Mouse (Mus musculus): Measurements from ENCODE around the gene Ptprh. TPM values are rescaled to one million over a fixed set of nuclear protein-coding genes. Genes with fewer than 3 reads are reported as not detected.

Gene Ptprh
- polyA plus RNA-seq, 1 experiment from 2014 or later: 0.04 TPM

GRCm38 (mm10) chr7:4630198-4630597, 26.4 kb upstream of the Ptprh start:
- Histone ChIP-seq H3K4me3 (peak overlapping the region; percentile 32), H3K9ac (no peak overlapping the region), H3K9me3 (no peaks in the 10 kb centered on the region), H3K4me1 (no peaks in the 10 kb centered on the region), H3K36me3 (peaks cover 68% of the 10 kb centered on the region), H3K4me2 (peak overlapping the region; percentile 55), H3K27me3 (replicated peaks) (no peaks in the 10 kb centered on the region), H3K27ac (replicated peaks) (peak overlapping the region; percentile 55)
- WGBS: 35% methylated on average over 1 of the region's 1 CpGs
- ATAC-seq (ENCODE audit: extremely low read depth, insufficient number of reproducible peaks, low FRiP score, low TSS enrichment): peak; percentile 47; the same call in 1 of the 2 replicates

- H3K9ac ChIP-seq: peak overlapping the region; percentile 56
- H3K27me3 ChIP-seq (replicated peaks): no peaks in the 10 kb centered on the region
- no peaks in the 10 kb centered on the region for H3K4me1 ChIP-seq
- peak overlapping the region; percentile 55 for H3K4me2 ChIP-seq
- H3K27ac ChIP-seq (replicated peaks): peak overlapping the region; percentile 55
- ATAC-seq (ENCODE audit: extremely low read depth, insufficient number of reproducible peaks, low FRiP score, low TSS enrichment): no peak
- H3K36me3 ChIP-seq: peaks cover 63% of the 10 kb centered on the region
- peak overlapping the region; percentile 32 for H3K4me3 ChIP-seq
- 79% methylated on average over 5 of the region's 5 CpGs for WGBS
- no peaks in the 10 kb centered on the region for H3K9me3 ChIP-seq
These were observed 25.7 kb upstream of the Ptprh start for GRCm38 (mm10) chr7:4629586-4629985.

GRCm38 (mm10) chr7:4625928-4626327, 22.1 kb upstream of the Ptprh start:
- Histone ChIP-seq H3K9me3 (no peaks in the 10 kb centered on the region), H3K4me3 (no peak overlapping the region), H3K4me1 (no peaks in the 10 kb centered on the region), H3K27me3 (replicated peaks) (no peaks in the 10 kb centered on the region), H3K36me3 (peaks cover 28% of the 10 kb centered on the region), H3K27ac (replicated peaks) (no peak overlapping the region), H3K4me2 (no peak overlapping the region), H3K9ac (no peak overlapping the region)
- no peak for ATAC-seq (ENCODE audit: extremely low read depth, insufficient number of reproducible peaks, low FRiP score, low TSS enrichment)
- WGBS: 84% methylated on average over 2 of the region's 2 CpGs

GRCm38 (mm10) chr7:4624343-4624742, 20.5 kb upstream of the Ptprh start:
- Histone ChIP-seq H3K9ac (no peak overlapping the region), H3K9me3 (no peaks in the 10 kb centered on the region), H3K4me1 (no peaks in the 10 kb centered on the region), H3K4me3 (no peak overlapping the region), H3K27ac (replicated peaks) (no peak overlapping the region), H3K27me3 (replicated peaks) (no peaks in the 10 kb centered on the region), H3K4me2 (no peak overlapping the region), H3K36me3 (peaks cover 14% of the 10 kb centered on the region)
- ATAC-seq (ENCODE audit: extremely low read depth, insufficient number of reproducible peaks, low FRiP score, low TSS enrichment): no peak
- 35% methylated on average over 1 of the region's 1 CpGs for WGBS

- Histone ChIP-seq H3K27ac (replicated peaks) (no peak overlapping the region), H3K9me3 (no peaks in the 10 kb centered on the region), H3K4me2 (no peak overlapping the region), H3K4me3 (no peak overlapping the region), H3K36me3 (peaks cover 8% of the 10 kb centered on the region), H3K4me1 (no peaks in the 10 kb centered on the region), H3K27me3 (replicated peaks) (no peaks in the 10 kb centered on the region), H3K9ac (no peak overlapping the region)
- 23% methylated on average over 3 of the region's 4 CpGs for WGBS
- ATAC-seq (ENCODE audit: extremely low read depth, insufficient number of reproducible peaks, low FRiP score, low TSS enrichment): no peak
These were observed 19.8 kb upstream of the Ptprh start for GRCm38 (mm10) chr7:4623544-4624189.

GRCm38 (mm10) chr7:4619979-4620378, 16.1 kb upstream of the Ptprh start:
- Histone ChIP-seq H3K4me3 (no peak overlapping the region), H3K9me3 (no peaks in the 10 kb centered on the region), H3K27me3 (replicated peaks) (no peaks in the 10 kb centered on the region), H3K4me1 (no peaks in the 10 kb centered on the region), H3K36me3 (no peaks in the 10 kb centered on the region), H3K27ac (replicated peaks) (no peak overlapping the region), H3K4me2 (no peak overlapping the region), H3K9ac (no peak overlapping the region)
- WGBS: 25% methylated on average over 1 of the region's 1 CpGs
- ATAC-seq (ENCODE audit: extremely low read depth, insufficient number of reproducible peaks, low FRiP score, low TSS enrichment): no peak

- H3K4me1 ChIP-seq: no peaks in the 10 kb centered on the region
- H3K27me3 ChIP-seq (replicated peaks): no peaks in the 10 kb centered on the region
- ATAC-seq (ENCODE audit: extremely low read depth, insufficient number of reproducible peaks, low FRiP score, low TSS enrichment): no peak
- no peak overlapping the region for H3K9ac ChIP-seq
- H3K36me3 ChIP-seq: no peaks in the 10 kb centered on the region
- no peak overlapping the region for H3K4me2 ChIP-seq
- H3K4me3 ChIP-seq: no peak overlapping the region
- no peak overlapping the region for H3K27ac ChIP-seq (replicated peaks)
- H3K9me3 ChIP-seq: no peaks in the 10 kb centered on the region
- WGBS: 60% methylated on average over 14 of the region's 14 CpGs
These were observed 10.0 kb upstream of the Ptprh start for GRCm38 (mm10) chr7:4613740-4614403.

GRCm38 (mm10) chr7:4612956-4613355, 9.1 kb upstream of the Ptprh start:
- Histone ChIP-seq H3K4me1 (no peaks in the 10 kb centered on the region), H3K36me3 (no peaks in the 10 kb centered on the region), H3K27me3 (replicated peaks) (no peaks in the 10 kb centered on the region), H3K9me3 (no peaks in the 10 kb centered on the region), H3K4me3 (no peak overlapping the region), H3K9ac (no peak overlapping the region), H3K27ac (replicated peaks) (no peak overlapping the region), H3K4me2 (no peak overlapping the region)
- WGBS: 75% methylated on average over 1 of the region's 1 CpGs
- ATAC-seq (ENCODE audit: extremely low read depth, insufficient number of reproducible peaks, low FRiP score, low TSS enrichment): no peak

- Histone ChIP-seq H3K4me1 (no peaks in the 10 kb centered on the region), H3K9ac (no peak overlapping the region), H3K4me2 (no peak overlapping the region), H3K36me3 (no peaks in the 10 kb centered on the region), H3K4me3 (no peak overlapping the region), H3K9me3 (no peaks in the 10 kb centered on the region), H3K27me3 (replicated peaks) (no peaks in the 10 kb centered on the region), H3K27ac (replicated peaks) (no peak overlapping the region)
- 50% methylated on average over 8 of the region's 8 CpGs for WGBS
- ATAC-seq (ENCODE audit: extremely low read depth, insufficient number of reproducible peaks, low FRiP score, low TSS enrichment): no peak
These were observed 8.5 kb upstream of the Ptprh start for GRCm38 (mm10) chr7:4612386-4612785.

- WGBS: 64% methylated on average over 12 of the region's 12 CpGs
- Histone ChIP-seq H3K9ac (no peak overlapping the region), H3K27ac (replicated peaks) (no peak overlapping the region), H3K4me1 (no peaks in the 10 kb centered on the region), H3K4me3 (no peak overlapping the region), H3K36me3 (no peaks in the 10 kb centered on the region), H3K9me3 (no peaks in the 10 kb centered on the region), H3K27me3 (replicated peaks) (no peaks in the 10 kb centered on the region), H3K4me2 (no peak overlapping the region)
- no peak for ATAC-seq (ENCODE audit: extremely low read depth, insufficient number of reproducible peaks, low FRiP score, low TSS enrichment)
These were observed 8.1 kb upstream of the Ptprh start for GRCm38 (mm10) chr7:4611921-4612341.

GRCm38 (mm10) chr7:4611511-4611910, 7.7 kb upstream of the Ptprh start:
- 72% methylated on average over 12 of the region's 12 CpGs for WGBS
- no peak overlapping the region for H3K9ac ChIP-seq
- H3K27ac ChIP-seq (replicated peaks): no peak overlapping the region

GRCm38 (mm10) chr7:4608002-4608401, 4.2 kb upstream of the Ptprh start:
- no peak overlapping the region for H3K4me2 ChIP-seq
- 60% methylated on average over 5 of the region's 5 CpGs for WGBS

More at GRCm38 (mm10) chr7:4611511-4611910, 7.7 kb upstream of the Ptprh start:
- H3K4me1 ChIP-seq: no peaks in the 10 kb centered on the region
- H3K9me3 ChIP-seq: no peaks in the 10 kb centered on the region
- ATAC-seq (ENCODE audit: extremely low read depth, insufficient number of reproducible peaks, low FRiP score, low TSS enrichment): no peak
- H3K36me3 ChIP-seq: no peaks in the 10 kb centered on the region
- H3K4me2 ChIP-seq: no peak overlapping the region
- no peak overlapping the region for H3K4me3 ChIP-seq
- H3K27me3 ChIP-seq (replicated peaks): no peaks in the 10 kb centered on the region

More at GRCm38 (mm10) chr7:4608002-4608401, 4.2 kb upstream of the Ptprh start:
- H3K9ac ChIP-seq: no peak overlapping the region
- H3K27ac ChIP-seq (replicated peaks): no peak overlapping the region
- H3K36me3 ChIP-seq: no peaks in the 10 kb centered on the region
- H3K9me3 ChIP-seq: no peaks in the 10 kb centered on the region
- no peaks in the 10 kb centered on the region for H3K27me3 ChIP-seq (replicated peaks)
- ATAC-seq (ENCODE audit: extremely low read depth, insufficient number of reproducible peaks, low FRiP score, low TSS enrichment): no peak
- no peak overlapping the region for H3K4me3 ChIP-seq
- no peaks in the 10 kb centered on the region for H3K4me1 ChIP-seq

Measured in heart, embryonic 13.5 days (tissue).